Mouse (Mus musculus) C2C12 (cell line): ENCODE results near the gene Sv2b.

ENCODE experiments used
- CTCF ChIP-seq: IDR thresholded peaks from one replicate; pipeline ENCODE4 v1.5.1; 2011; ENCODE audit not compliant: control insufficient read depth, insufficient read depth, insufficient read length
- FOSL1 ChIP-seq: IDR thresholded peaks from one replicate; pipeline ENCODE4 v1.8.0; 2011; ENCODE audit warnings: mild to moderate bottlenecking, low read length; ENCODE audit not compliant: poor library complexity, insufficient read depth, severe bottlenecking
- MAX ChIP-seq: IDR thresholded peaks from one replicate; pipeline ENCODE4 v1.6.1; 2011; ENCODE audit warnings: mild to moderate bottlenecking, control low read depth
- MYOD1 ChIP-seq: IDR thresholded peaks from one replicate; pipeline ENCODE4 v1.6.1; 2011; ENCODE audit warnings: low read depth; ENCODE audit not compliant: control insufficient read depth, insufficient read length
- MYOG ChIP-seq: IDR thresholded peaks from one replicate; pipeline ENCODE4 v1.6.1; 2011; ENCODE audit not compliant: control insufficient read depth, insufficient read length; ENCODE audit errors: extremely low read depth
- USF1 ChIP-seq: IDR thresholded peaks from one replicate; pipeline ENCODE4 v1.6.1; 2011; ENCODE audit warnings: low read depth, mild to moderate bottlenecking, control low read depth, moderate library complexity

DNA sequence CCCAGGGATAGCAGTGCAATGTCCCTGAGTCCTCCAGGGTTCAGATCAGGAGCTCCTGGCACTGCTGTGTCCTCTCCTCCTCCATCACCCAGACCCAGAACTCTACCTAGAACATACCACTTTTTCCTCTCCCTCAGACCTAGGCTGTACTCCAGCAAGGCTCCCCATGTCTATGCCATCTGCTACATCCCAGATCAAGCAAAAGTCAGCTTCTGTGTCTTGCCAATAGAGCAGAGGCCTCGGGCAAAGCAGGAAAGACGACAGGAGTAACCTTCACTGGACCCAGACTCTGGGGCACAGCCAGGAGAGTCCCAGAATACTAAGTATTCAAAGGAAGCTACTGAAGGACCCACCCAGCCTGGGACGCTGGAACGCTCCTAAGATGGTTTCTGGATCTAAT is 9.8 kb downstream of the Sv2b start:
- no peak for TF ChIP-seq CTCF
- no peak for TF ChIP-seq MAX
- no peak for TF ChIP-seq MYOD1
- no peak for TF ChIP-seq MYOG
- TF ChIP-seq USF1: no peak
- TF ChIP-seq FOSL1: no peak
